Comparison of ENCODE assay signal across 14 mouse cellular contexts in the genomic region with DNA sequence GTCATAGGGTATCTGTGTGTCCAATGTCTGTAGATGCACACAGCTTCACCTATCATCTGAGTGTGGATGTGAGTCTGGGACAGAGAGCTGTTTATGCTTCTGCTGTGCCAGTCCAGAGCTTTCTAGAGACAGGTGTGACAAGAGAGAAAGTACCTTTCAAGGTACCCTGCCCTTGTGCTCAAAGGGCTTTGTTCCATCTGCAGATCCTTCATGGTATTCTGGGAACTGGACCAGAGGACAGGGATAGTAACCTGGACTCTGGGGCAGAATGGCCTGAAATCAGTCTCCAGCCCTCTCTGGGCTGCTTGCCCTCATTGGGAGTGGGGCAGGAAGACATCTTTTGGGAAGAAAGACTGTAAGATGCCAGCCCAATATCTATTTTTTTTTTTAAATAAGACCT. TPM values are rescaled to one million over a fixed set of nuclear protein-coding genes. Genes with fewer than 3 reads are reported as not detected.
DNase-seq lines count a peak whose midpoint lies in the region; ATAC-seq and TF ChIP-seq lines count a peak whose summit lies in the region.
"Had no signal": no experiment of that assay in that cellular context is flagged by ENCODE, and none has a peak within 500 bp of the region (broad histone marks: within the 10 kb centered on the region; RNA-seq: fewer than 3 reads in every experiment).

No protein-coding gene starts in this region.

- no peak for ATAC-seq in kidney, postnatal 0 days (replicated peaks; ENCODE audit: low FRiP score, low read depth)
- ATAC-seq in forebrain, embryonic 14.5 days: no peak
- no peak for ATAC-seq in midbrain, embryonic 15.5 days (replicated peaks)

- intact Hi-C loops in heart, postnatal 36 days (cut with DNase I): no loop called here

- peaks cover 14% of the 10 kb centered on the region for H3K4me1 ChIP-seq in kidney, postnatal 0 days (replicated peaks; ENCODE audit: insufficient read depth, low read length)
- peaks cover 2% of the 10 kb centered on the region for H3K4me1 ChIP-seq in cortical plate, adult 2 months (ENCODE audit: control insufficient read depth, insufficient read depth, low read length)
- peaks cover 41% of the 10 kb centered on the region for H3K4me1 ChIP-seq in forebrain, embryonic 14.5 days (ENCODE audit: control insufficient read depth, insufficient read depth, low read length)
- H3K4me1 ChIP-seq in midbrain, embryonic 15.5 days: peaks cover 44% of the 10 kb centered on the region

- TF ChIP-seq POLR2A in cortical plate, adult 2 months (IDR thresholded peaks at IDR 0.05; ENCODE audit: extremely low read depth, insufficient read depth, low read length): no peak

- H3K9ac ChIP-seq in kidney, postnatal 0 days (ENCODE audit: low read depth, low read length): no peak overlapping the region
- peak overlapping the region; percentile 60 for H3K9ac ChIP-seq in forebrain, embryonic 14.5 days (ENCODE audit: low read length)
- no peak overlapping the region for H3K9ac ChIP-seq in midbrain, embryonic 15.5 days
- H3K9ac ChIP-seq: heart, embryonic 15.5 days had no signal

- H3K36me3 ChIP-seq in kidney, postnatal 0 days (ENCODE audit: insufficient read depth, low read length): no peaks in the 10 kb centered on the region
- H3K36me3 ChIP-seq in forebrain, embryonic 14.5 days (ENCODE audit: control insufficient read depth, insufficient read depth, low read length): no peaks in the 10 kb centered on the region
- H3K36me3 ChIP-seq in midbrain, embryonic 15.5 days (replicated peaks): no peaks in the 10 kb centered on the region
- H3K36me3 ChIP-seq: heart, embryonic 15.5 days had no signal

- no peak for TF ChIP-seq CTCF in kidney, postnatal 0 days (IDR thresholded peaks at IDR 0.05; ENCODE audit: low read depth)
- no peak for TF ChIP-seq CTCF in cortical plate, adult 2 months (IDR thresholded peaks at IDR 0.05; ENCODE audit: extremely low read depth, insufficient read depth, low read length)

- H3K27ac ChIP-seq in kidney, postnatal 0 days: no peak overlapping the region
- H3K27ac ChIP-seq in cortical plate, adult 2 months (ENCODE audit: insufficient read depth, low read length): peak overlapping the region; percentile 55; the same call in 1 of the 2 replicates
- H3K27ac ChIP-seq in forebrain, embryonic 14.5 days (ENCODE audit: low read depth, low read length): no peak overlapping the region
- H3K27ac ChIP-seq in midbrain, embryonic 15.5 days: no peak overlapping the region
- H3K27ac ChIP-seq: heart, embryonic 15.5 days had no signal

- peak overlapping the region; percentile 48; the same call in 1 of the 2 replicates for H3K4me2 ChIP-seq in kidney, postnatal 0 days (ENCODE audit: low read length)
- H3K4me2 ChIP-seq in forebrain, embryonic 14.5 days (ENCODE audit: low read length): peak overlapping the region; percentile 69
- H3K4me2 ChIP-seq in midbrain, embryonic 15.5 days: peak overlapping the region; percentile 61

- no peak for DNase-seq in kidney, postnatal 0 days (ENCODE audit: low spot score)
- DNase-seq in kidney, adult 9 months: no peak
- no peak for DNase-seq in forebrain, embryonic 14.5 days (ENCODE audit: low spot score)
- DNase-seq in heart, postnatal 36 days: no peak
- no peak for DNase-seq in thymus, adult 18-20 months
- no peak for DNase-seq in Muller cell, postnatal 12 days (ENCODE audit: inconsistent ontology term)
- DNase-seq: kidney, adult 11 months; lung, postnatal 10 days; thymus, adult 2 months had no signal

- H3K27me3 ChIP-seq in kidney, postnatal 0 days (ENCODE audit: insufficient read depth, low read length): no peaks in the 10 kb centered on the region
- H3K27me3 ChIP-seq in forebrain, embryonic 14.5 days (replicated peaks; ENCODE audit: control insufficient read depth, insufficient read depth, low read length): no peaks in the 10 kb centered on the region
- H3K27me3 ChIP-seq in midbrain, embryonic 15.5 days (replicated peaks): no peaks in the 10 kb centered on the region

- no peaks in the 10 kb centered on the region for H3K9me3 ChIP-seq in kidney, postnatal 0 days (replicated peaks; ENCODE audit: low read length)
- H3K9me3 ChIP-seq in forebrain, embryonic 14.5 days (replicated peaks; ENCODE audit: control insufficient read depth, low read length): no peaks in the 10 kb centered on the region
- no peaks in the 10 kb centered on the region for H3K9me3 ChIP-seq in midbrain, embryonic 15.5 days
- H3K9me3 ChIP-seq: heart, embryonic 15.5 days had no signal

- H3K4me3 ChIP-seq in kidney, postnatal 0 days (replicated peaks; ENCODE audit: low read depth, low read length): no peak overlapping the region
- H3K4me3 ChIP-seq in cortical plate, adult 2 months (ENCODE audit: insufficient read depth, low read length): peak overlapping the region; percentile 83
- peak overlapping the region; percentile 44 for H3K4me3 ChIP-seq in forebrain, embryonic 14.5 days (ENCODE audit: low read depth, low read length)
- peak overlapping the region; percentile 43 for H3K4me3 ChIP-seq in midbrain, embryonic 15.5 days

RNA-seq across cellular contexts. Expression of gene Kcnip3, which starts 1.8 kb away (rescaled TPM):
- polyA plus RNA-seq in kidney, postnatal 0 days (2015; fragmentation: Nextera tagmentation; extraction: Ambion mirVana): 1.6 and 2.5 TPM in 2 replicates
- 109 and 110 TPM in 2 replicates for polyA plus RNA-seq in cortical plate, adult 2 months (2012; rRNA removed)
- polyA plus RNA-seq in forebrain, embryonic 14.5 days (2014; fragmentation: Nextera tagmentation; extraction: Ambion mirVana): 13.8 and 15.1 TPM in 2 replicates
- 8.9 and 10.0 TPM in 2 replicates for polyA plus RNA-seq in midbrain, embryonic 15.5 days (2015; fragmentation: Nextera tagmentation; extraction: Ambion mirVana)
- 1 to 10 TPM in 1 of 2 experiments, under 1 TPM in 1; 0.94 to 1.9 TPM for total RNA-seq in heart, postnatal 36 days (2021)

RNA-seq across cellular contexts. Expression of gene Prom2, which starts 21.1 kb away (rescaled TPM):
- 2.2 and 2.4 TPM in 2 replicates for polyA plus RNA-seq in kidney, postnatal 0 days (2015; fragmentation: Nextera tagmentation; extraction: Ambion mirVana)
- polyA plus RNA-seq in cortical plate, adult 2 months (2012; rRNA removed): 0.17 and 0.21 TPM in 2 replicates
- polyA plus RNA-seq in forebrain, embryonic 14.5 days (2014; fragmentation: Nextera tagmentation; extraction: Ambion mirVana): 0.04 TPM in 1 of 2 replicates, not detected in the other
- 0.06 and 0.14 TPM in 2 replicates for polyA plus RNA-seq in midbrain, embryonic 15.5 days (2015; fragmentation: Nextera tagmentation; extraction: Ambion mirVana)
- under 1 TPM in 1 of 2 experiments, not detected in 1; 0.81 TPM for total RNA-seq in heart, postnatal 36 days (2021)
- total RNA-seq: gastrocnemius, postnatal 4 days; liver, adult 2 months had no signal
